Mouse (Mus musculus) intestine, postnatal 0 days (tissue): ENCODE measurements around the gene Asic2. TPM values are rescaled to one million over a fixed set of nuclear protein-coding genes. Genes with fewer than 3 reads are reported as not detected.

ENCODE experiments used
- ATAC-seq: fragments of 200-750 bp; cut with Nextera tagmentation; 2 replicates; pipeline ENCODE4 v1.8.0; 2017; ENCODE audit warnings: mild to moderate bottlenecking, moderate TSS enrichment, moderate library complexity
- H3K27ac ChIP-seq: fragments of 300-500 bp; sonication (generic); 2 replicates; pipeline ENCODE4 v1.5.1; 2014; ENCODE audit warnings: mild to moderate bottlenecking, low read depth, low read length, moderate library complexity
- H3K27me3 ChIP-seq: fragments of 300-500 bp; sonication (generic); replicated peaks from 2 replicates; pipeline ENCODE4 v1.6.1; 2014; ENCODE audit warnings: low read length, mixed read lengths; ENCODE audit not compliant: control insufficient read depth, insufficient read depth
- H3K36me3 ChIP-seq: fragments of 300-500 bp; sonication (generic); 2 replicates; pipeline ENCODE4 v1.6.1; 2014; ENCODE audit warnings: mild to moderate bottlenecking, moderate library complexity; ENCODE audit not compliant: control insufficient read depth, insufficient read depth
- H3K4me1 ChIP-seq: fragments of 300-500 bp; sonication (generic); replicated peaks from 2 replicates; pipeline ENCODE4 v1.6.1; 2014; ENCODE audit warnings: antibody characterized with exemption, low read length, mixed read lengths; ENCODE audit not compliant: control insufficient read depth, insufficient read depth
- H3K4me2 ChIP-seq: fragments of 300-500 bp; sonication (generic); replicated peaks from 2 replicates; pipeline ENCODE4 v1.6.1; 2014; ENCODE audit warnings: low read depth, mild to moderate bottlenecking, moderate library complexity
- H3K4me3 ChIP-seq: fragments of 300-500 bp; sonication (generic); 2 replicates; pipeline ENCODE4 v1.5.1; 2014; ENCODE audit warnings: low read depth, low read length
- H3K9ac ChIP-seq: fragments of 300-500 bp; sonication (generic); 2 replicates; pipeline ENCODE4 v1.6.1; 2014; ENCODE audit warnings: mild to moderate bottlenecking, low read depth, low read length
- H3K9me3 ChIP-seq: fragments of 300-500 bp; sonication (generic); 2 replicates; pipeline ENCODE4 v1.6.1; 2016; ENCODE audit warnings: mixed run types; ENCODE audit not compliant: control insufficient read depth
- CTCF ChIP-seq: sonication (generic); IDR thresholded peaks from 2 replicates; pipeline ENCODE4 v1.5.1; 2016; ENCODE audit warnings: low read depth, mild to moderate bottlenecking, control low read depth, antibody characterized with exemption, moderate library complexity
- WGBS: fragments of 180-500 bp; shearing (Covaris S2); extraction: QIAGEN DNeasy Blood & Tissue Kit; methylation state at CpG from one replicate; pipeline ENCODE4 v1.1.7; 2014; 5-methylcytosine and 5-hydroxymethylcytosine counted together
- polyA plus RNA-seq: library from polyadenylated mRNA; unstranded; fragments of >200 nt; fragmentation: Nextera tagmentation; extraction: Ambion mirVana; gene quantifications from 2 replicates; pipeline ENCODE4 v1.2.1, GENCODE M21; 2015

Asic2 gene
- polyA plus RNA-seq, 1 experiment from 2014 or later: 0.55 TPM

DNA sequence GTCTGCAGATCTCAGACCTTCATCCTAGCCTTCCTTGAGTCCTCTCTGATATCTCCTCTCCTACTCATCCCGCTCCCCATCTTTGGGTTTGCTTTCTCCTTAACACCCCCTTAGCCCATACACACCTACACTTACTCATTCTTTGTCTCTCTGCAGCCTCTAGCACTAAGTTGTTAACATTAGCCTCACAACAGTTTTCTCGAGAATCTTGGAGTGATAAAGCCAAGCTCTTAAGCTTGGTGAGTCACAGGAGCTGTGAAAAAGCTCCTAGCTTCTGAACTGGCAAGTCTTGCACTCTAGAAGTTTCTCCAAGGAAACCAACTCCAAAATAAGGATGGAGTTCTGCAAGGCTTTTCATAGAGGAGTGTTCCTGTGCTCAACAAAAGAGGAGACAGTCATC is 803.4 kb downstream of the Asic2 start:
- H3K4me3 ChIP-seq: no peak overlapping the region
- ATAC-seq: no peak
- no peaks in the 10 kb centered on the region for H3K9me3 ChIP-seq
- no peak for TF ChIP-seq CTCF
- 75% methylated on average over 2 of the region's 2 CpGs for WGBS
- no peaks in the 10 kb centered on the region for H3K36me3 ChIP-seq
- no peak overlapping the region for H3K4me2 ChIP-seq
- no peak overlapping the region for H3K9ac ChIP-seq
- H3K27me3 ChIP-seq: no peaks in the 10 kb centered on the region
- H3K4me1 ChIP-seq: no peaks in the 10 kb centered on the region
- no peak overlapping the region for H3K27ac ChIP-seq

- 51% methylated on average over 4 of the region's 4 CpGs for WGBS
- Histone ChIP-seq H3K4me2 (no peak overlapping the region), H3K4me1 (no peaks in the 10 kb centered on the region), H3K27me3 (no peaks in the 10 kb centered on the region), H3K9me3 (no peaks in the 10 kb centered on the region), H3K9ac (no peak overlapping the region), H3K27ac (no peak overlapping the region), H3K4me3 (no peak overlapping the region), H3K36me3 (no peaks in the 10 kb centered on the region)
- no peak for TF ChIP-seq CTCF
- ATAC-seq: no peak
Observed at GRCm38 (mm10) chr11:81163056-81163455, 805.2 kb downstream of the Asic2 start.

GRCm38 (mm10) chr11:81153841-81154240 is 814.4 kb downstream of the Asic2 start:
- H3K4me2 ChIP-seq: no peak overlapping the region
- H3K9me3 ChIP-seq: no peaks in the 10 kb centered on the region
- H3K4me1 ChIP-seq: no peaks in the 10 kb centered on the region
- TF ChIP-seq CTCF: no peak
- ATAC-seq: no peak
- H3K27me3 ChIP-seq: peaks cover 51% of the 10 kb centered on the region
- 17% methylated on average over 13 of the region's 13 CpGs for WGBS
- no peaks in the 10 kb centered on the region for H3K36me3 ChIP-seq
- no peak overlapping the region for H3K9ac ChIP-seq
- H3K4me3 ChIP-seq: no peak overlapping the region
- H3K27ac ChIP-seq: no peak overlapping the region

DNA sequence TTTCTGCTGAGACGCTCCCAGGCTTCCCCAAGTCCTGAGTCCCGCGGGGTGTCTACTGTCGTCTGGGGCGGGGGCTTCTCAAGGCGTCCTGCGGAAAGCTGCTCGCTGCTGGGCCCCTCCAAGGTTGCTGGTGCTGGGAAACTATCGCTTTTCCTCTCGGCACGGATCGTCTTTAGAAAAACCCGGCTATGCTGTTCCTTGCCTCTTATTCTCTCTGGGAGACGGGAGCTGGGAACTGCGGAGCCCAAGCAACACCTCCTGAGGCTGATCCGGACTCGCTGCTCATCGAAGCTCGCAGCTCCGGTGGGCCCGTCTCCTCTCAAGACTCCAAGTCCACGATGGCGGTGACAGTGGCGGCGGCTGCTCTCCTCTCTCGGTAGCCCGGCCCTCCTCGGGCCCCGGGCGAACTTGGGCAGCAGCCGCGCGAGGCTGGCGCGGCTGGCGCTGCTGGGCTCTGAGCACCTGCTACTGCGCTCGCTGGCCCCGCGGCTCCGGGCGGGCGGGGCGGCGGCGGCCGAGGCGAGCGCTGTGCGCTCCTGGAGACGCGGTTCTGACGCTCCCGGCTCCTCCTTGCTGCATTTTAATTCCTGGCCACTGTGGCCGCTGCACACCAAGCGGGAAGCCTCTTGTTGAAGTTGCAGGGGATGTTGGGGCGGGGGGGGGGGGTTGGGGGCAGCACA is 815.0 kb downstream of the Asic2 start:
- Histone ChIP-seq H3K36me3 (no peaks in the 10 kb centered on the region), H3K27me3 (peaks cover 51% of the 10 kb centered on the region), H3K4me1 (no peaks in the 10 kb centered on the region), H3K4me2 (peak overlapping the region; percentile 67), H3K9ac (no peak overlapping the region), H3K9me3 (no peaks in the 10 kb centered on the region), H3K27ac (no peak overlapping the region), H3K4me3 (peak overlapping the region; percentile 40)
- WGBS: under 1% methylated on average over 57 of the region's 57 CpGs
- ATAC-seq: no peak
- no peak for TF ChIP-seq CTCF

- Histone ChIP-seq H3K27ac (no peak overlapping the region), H3K36me3 (no peaks in the 10 kb centered on the region), H3K9me3 (no peaks in the 10 kb centered on the region), H3K27me3 (peaks cover 51% of the 10 kb centered on the region), H3K9ac (no peak overlapping the region), H3K4me2 (peak overlapping the region; percentile 67), H3K4me1 (no peaks in the 10 kb centered on the region), H3K4me3 (peak overlapping the region; percentile 40)
- under 1% methylated on average over 54 of the region's 55 CpGs for WGBS
- TF ChIP-seq CTCF: peak; percentile 31
- no peak for ATAC-seq
Observed at GRCm38 (mm10) chr11:81152460-81153160, 815.6 kb downstream of the Asic2 start.

DNA sequence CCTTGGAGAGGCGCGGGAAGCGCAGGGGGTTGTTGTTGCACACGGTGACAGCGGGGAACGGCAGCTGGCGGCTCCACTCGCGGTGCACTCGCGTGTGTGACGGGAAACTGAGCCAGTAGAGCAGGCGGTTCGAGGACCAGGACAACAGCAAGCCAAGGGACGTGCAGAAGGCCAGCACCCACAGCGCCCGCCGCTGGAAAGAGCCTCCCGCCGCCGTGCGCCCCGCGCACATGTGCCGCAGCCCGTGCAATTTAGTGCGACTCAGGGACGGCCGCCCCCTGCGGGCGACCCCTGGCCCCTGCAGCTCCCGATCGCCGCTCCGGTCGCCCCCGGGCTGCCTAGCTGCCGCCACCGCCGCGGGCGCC is 816.3 kb downstream of the Asic2 start:
- H3K4me3 ChIP-seq: peak overlapping the region; percentile 40
- H3K9ac ChIP-seq: no peak overlapping the region
- no peaks in the 10 kb centered on the region for H3K9me3 ChIP-seq
- peak overlapping the region; percentile 67 for H3K4me2 ChIP-seq
- no peaks in the 10 kb centered on the region for H3K4me1 ChIP-seq
- H3K36me3 ChIP-seq: no peaks in the 10 kb centered on the region
- H3K27ac ChIP-seq: no peak overlapping the region
- peaks cover 51% of the 10 kb centered on the region for H3K27me3 ChIP-seq
- peak; percentile 36 for TF ChIP-seq CTCF
- WGBS: 2% methylated on average over 40 of the region's 42 CpGs
- no peak for ATAC-seq
